Mouse (Mus musculus) Muller cell, postnatal 12 days (primary cell): ENCODE data around the gene Dao.

Source experiments
- DNase-seq: peaks from one replicate; pipeline ENCODE4 v3.0.0-alpha.2; 2015; ENCODE audit errors: inconsistent ontology term

The Dao gene

GRCm38 (mm10) chr5:114003542-114003941 lies at the start of gene Dao:
Dao (plus strand) TSS chr5:114003703.
- DNase-seq = no peak

GRCm38 (mm10) chr5:113954421-113954820 lies 49.1 kb upstream of the Dao start:
- peak; percentile 85 for DNase-seq

GRCm38 (mm10) chr5:113955281-113955680 lies 48.2 kb upstream of the Dao start:
- no peak for DNase-seq

- DNase-seq = no peak
These were observed 47.8 kb upstream of the Dao start for GRCm38 (mm10) chr5:113955691-113956090.

- peak; percentile 77 for DNase-seq
These were observed 47.0 kb upstream of the Dao start for GRCm38 (mm10) chr5:113956510-113956909.

GRCm38 (mm10) chr5:113959039-113959438 lies 44.5 kb upstream of the Dao start:
- DNase-seq = no peak

- DNase-seq = no peak
These were observed 43.1 kb upstream of the Dao start for GRCm38 (mm10) chr5:113960416-113960815.

GRCm38 (mm10) chr5:113961776-113962175 lies 41.7 kb upstream of the Dao start:
- no peak for DNase-seq

GRCm38 (mm10) chr5:113964972-113965371 lies 38.5 kb upstream of the Dao start:
- DNase-seq = peak; percentile 54

- DNase-seq = no peak
These were observed 37.8 kb upstream of the Dao start for GRCm38 (mm10) chr5:113965659-113966185.

GRCm38 (mm10) chr5:113966452-113967150 lies 36.9 kb upstream of the Dao start:
- DNase-seq = no peak

- DNase-seq = no peak
These were observed 35.1 kb upstream of the Dao start for GRCm38 (mm10) chr5:113968371-113968770.

GRCm38 (mm10) chr5:113971434-113971960 lies 32.0 kb upstream of the Dao start:
- DNase-seq = no peak

- DNase-seq = peak; percentile 60
These were observed 30.7 kb upstream of the Dao start for GRCm38 (mm10) chr5:113972589-113973515.

- DNase-seq = no peak
These were observed 29.7 kb upstream of the Dao start for GRCm38 (mm10) chr5:113973790-113974189.

GRCm38 (mm10) chr5:113974576-113974975 lies 28.9 kb upstream of the Dao start:
- DNase-seq = no peak

GRCm38 (mm10) chr5:113975538-113976215 lies 27.8 kb upstream of the Dao start:
- DNase-seq = peak; percentile 93

- DNase-seq = no peak
These were observed 26.9 kb upstream of the Dao start for GRCm38 (mm10) chr5:113976597-113976996.

- peak; percentile 79 for DNase-seq
These were observed 26.2 kb upstream of the Dao start for GRCm38 (mm10) chr5:113977309-113977708.

GRCm38 (mm10) chr5:113980511-113980910 lies 23.0 kb upstream of the Dao start:
- no peak for DNase-seq

GRCm38 (mm10) chr5:113981171-113981570 lies 22.3 kb upstream of the Dao start:
- DNase-seq = no peak

GRCm38 (mm10) chr5:113981843-113982242 lies 21.7 kb upstream of the Dao start:
- no peak for DNase-seq
